21 mouse cellular contexts compared by ENCODE assay signal in the genomic region with DNA sequence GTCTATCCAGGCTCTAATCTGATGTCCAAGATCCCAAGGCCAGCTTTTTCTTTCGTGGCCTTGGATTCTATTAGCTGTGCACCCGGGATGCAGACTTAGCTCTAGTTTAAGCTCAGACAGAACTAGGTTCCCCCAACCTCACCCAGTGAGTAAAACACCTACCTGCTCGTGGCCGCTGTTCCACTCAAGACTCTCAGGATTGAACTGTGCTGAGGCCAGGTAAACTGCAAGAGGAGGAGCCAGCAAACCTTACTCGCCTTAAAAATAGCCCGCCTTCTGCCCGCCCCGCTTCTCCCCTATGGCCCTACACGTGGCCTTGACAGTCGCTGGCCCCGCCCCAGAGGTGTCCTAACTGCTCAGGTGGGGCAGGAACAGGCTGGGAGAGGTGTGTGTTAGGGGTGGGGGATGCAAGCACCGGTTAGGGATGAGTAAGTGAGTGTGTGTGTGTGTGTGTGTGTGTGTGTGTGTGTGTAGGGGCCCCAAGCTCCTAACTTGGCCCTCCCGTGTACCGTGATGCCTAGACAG. TPM values are rescaled to one million over a fixed set of nuclear protein-coding genes. Genes with fewer than 3 reads are reported as not detected.
A peak's percentile ranks its signal among the peaks of the same experiment; 100 is the strongest.
DNase-seq lines count a peak whose midpoint lies in the region; ATAC-seq and TF ChIP-seq lines count a peak whose summit lies in the region.
"Had no signal": no experiment of that assay in that cellular context is flagged by ENCODE, and none has a peak within 500 bp of the region (broad histone marks: within the 10 kb centered on the region; RNA-seq: fewer than 3 reads in every experiment).

Tns4 (minus strand) TSS at position 230 of the 525 bp plus-strand sequence.

- H3K36me3 ChIP-seq in liver, embryonic 16.5 days (ENCODE audit: control insufficient read depth, insufficient read depth): no peaks in the 10 kb centered on the region
- H3K36me3 ChIP-seq in liver, embryonic 12.5 days: no peaks in the 10 kb centered on the region
- no peaks in the 10 kb centered on the region for H3K36me3 ChIP-seq in CH12.LX (replicated peaks in 1 of 2; ENCODE audit: control insufficient read depth in 1 of 2, insufficient read depth in 1 of 2, low read length in 1 of 2)
- H3K36me3 ChIP-seq in intestine, embryonic 15.5 days: no peaks in the 10 kb centered on the region
- no peaks in the 10 kb centered on the region for H3K36me3 ChIP-seq in limb, embryonic 14.5 days (ENCODE audit: control insufficient read depth, insufficient read depth, low read length)
- H3K36me3 ChIP-seq: heart, embryonic 12.5 days; hindbrain, embryonic 15.5 days had no signal

- WGBS in liver, embryonic 16.5 days (ENCODE audit: insufficient replicate concordance): 60% methylated on average over 14 of the region's 14 CpGs
- WGBS in liver, embryonic 12.5 days (ENCODE audit: insufficient replicate concordance): 48% methylated on average over 14 of the region's 14 CpGs
- WGBS in intestine, embryonic 15.5 days: 53% methylated on average over 14 of the region's 14 CpGs
- 58% methylated on average over 14 of the region's 14 CpGs for WGBS in limb, embryonic 14.5 days

- no peak for TF ChIP-seq CTCF in CH12.LX (conservative IDR thresholded peaks at IDR 0.05 in 1 of 2, IDR thresholded peaks at IDR 0.05 in 1 of 2; ENCODE audit: low read depth in 2 of 2, low read length in 2 of 2)

- no peak for TF ChIP-seq EP300 in CH12.LX (IDR thresholded peaks at IDR 0.05; ENCODE audit: low read length)

- no peak within 1 kb of the TSS for H3K4me3 ChIP-seq in liver, embryonic 16.5 days (ENCODE audit: low read depth, low read length)
- no peak within 1 kb of the TSS for H3K4me3 ChIP-seq in liver, embryonic 12.5 days
- no peak within 1 kb of the TSS for H3K4me3 ChIP-seq in CH12.LX (replicated peaks in 1 of 3; ENCODE audit: low read depth in 2 of 3, low read length in 2 of 3, poor library complexity in 1 of 3)
- H3K4me3 ChIP-seq in intestine, embryonic 15.5 days (replicated peaks): no peak within 1 kb of the TSS
- H3K4me3 ChIP-seq in limb, embryonic 14.5 days (replicated peaks; ENCODE audit: low read length): no peak within 1 kb of the TSS
- H3K4me3 ChIP-seq: heart, embryonic 12.5 days; hindbrain, embryonic 15.5 days had no signal

- H3K4me2 ChIP-seq in liver, embryonic 16.5 days (ENCODE audit: low read depth, low read length): no peak within 1 kb of the TSS
- H3K4me2 ChIP-seq in liver, embryonic 12.5 days: no peak within 1 kb of the TSS
- H3K4me2 ChIP-seq in CH12.LX (ENCODE audit: insufficient read depth, low read depth, poor library complexity, severe bottlenecking): peak within 1 kb of the TSS; percentile 32; the same call in 1 of the 2 replicates
- H3K4me2 ChIP-seq in intestine, embryonic 15.5 days (replicated peaks): peak within 1 kb of the TSS; percentile 33
- no peak within 1 kb of the TSS for H3K4me2 ChIP-seq in limb, embryonic 14.5 days (replicated peaks; ENCODE audit: low read depth, low read length, severe bottlenecking)
- H3K4me2 ChIP-seq: heart, embryonic 12.5 days; hindbrain, embryonic 15.5 days had no signal

- ATAC-seq in liver, embryonic 16.5 days (ENCODE audit: low read depth): peak; percentile 41; the same call in 1 of the 2 replicates
- no peak for ATAC-seq in liver, embryonic 12.5 days
- peak; percentile 91 for ATAC-seq in intestine, embryonic 15.5 days
- ATAC-seq in limb, embryonic 14.5 days (ENCODE audit: low FRiP score, low read depth): no peak
- ATAC-seq: activated CD4-positive, CD25-positive, alpha-beta regulatory T cell, adult 4 months; Patski had no signal

- no peak for TF ChIP-seq RAD21 in CH12.LX (IDR thresholded peaks at IDR 0.05; ENCODE audit: low read depth, low read length)

- H3K9me3 ChIP-seq in liver, embryonic 16.5 days (replicated peaks; ENCODE audit: control insufficient read depth, low read length): no peaks in the 10 kb centered on the region
- no peaks in the 10 kb centered on the region for H3K9me3 ChIP-seq in liver, embryonic 12.5 days (replicated peaks)
- H3K9me3 ChIP-seq in CH12.LX (replicated peaks; ENCODE audit: low read length): no peaks in the 10 kb centered on the region
- no peaks in the 10 kb centered on the region for H3K9me3 ChIP-seq in intestine, embryonic 15.5 days
- no peaks in the 10 kb centered on the region for H3K9me3 ChIP-seq in limb, embryonic 14.5 days (ENCODE audit: control insufficient read depth, low read length)
- H3K9me3 ChIP-seq: heart, embryonic 12.5 days; hindbrain, embryonic 15.5 days had no signal

- no peaks in the 10 kb centered on the region for H3K27me3 ChIP-seq in liver, embryonic 16.5 days (ENCODE audit: control insufficient read depth, insufficient read depth, low read depth, low read length)
- H3K27me3 ChIP-seq in liver, embryonic 12.5 days (replicated peaks): peaks cover 36% of the 10 kb centered on the region
- H3K27me3 ChIP-seq in CH12.LX (replicated peaks): peaks cover 27% of the 10 kb centered on the region
- H3K27me3 ChIP-seq in intestine, embryonic 15.5 days (replicated peaks): no peaks in the 10 kb centered on the region
- H3K27me3 ChIP-seq in limb, embryonic 14.5 days (ENCODE audit: control insufficient read depth, insufficient read depth, low read length): no peaks in the 10 kb centered on the region
- H3K27me3 ChIP-seq: heart, embryonic 12.5 days; hindbrain, embryonic 15.5 days; Patski had no signal

- in situ Hi-C loops in CH12.LX (cut with MboI; ENCODE audit: low pct_ligation_motif_present, low pct_unique_long_range_greater_than_20kb, low sequenced_read_pairs): no loop called here

- DNase-seq in CH12.LX (ENCODE audit: extremely low read depth): no peak
- no peak for DNase-seq in limb, embryonic 14.5 days (ENCODE audit: low spot score)
- DNase-seq in layer of hippocampus, adult 9-11 months: no peak
- DNase-seq in left cerebral cortex, postnatal 10 days (ENCODE audit: extremely low spot score in 1 of 2, low spot score in 2 of 2): no peak
- no peak for DNase-seq in right cerebral cortex, postnatal 10 days (ENCODE audit: low spot score in 2 of 2)
- DNase-seq: adrenal gland, postnatal 14 days; cerebellum, adult 18-20 months; heart, postnatal 36 days; kidney, adult 8-10 months; kidney, postnatal 25 days; lung, adult 2 months; right cerebral cortex, adult 18-20 months; spleen, adult 18-20 months; thymus, postnatal 36 days had no signal

- no peak within 1 kb of the TSS for H3K27ac ChIP-seq in liver, embryonic 16.5 days (ENCODE audit: low read length)
- no peak within 1 kb of the TSS for H3K27ac ChIP-seq in liver, embryonic 12.5 days
- no peak within 1 kb of the TSS for H3K27ac ChIP-seq in CH12.LX (ENCODE audit: insufficient read depth, low read depth)
- H3K27ac ChIP-seq in intestine, embryonic 15.5 days: no peak within 1 kb of the TSS
- no peak within 1 kb of the TSS for H3K27ac ChIP-seq in limb, embryonic 14.5 days (replicated peaks; ENCODE audit: low read depth, low read length)
- H3K27ac ChIP-seq: hindbrain, embryonic 15.5 days had no signal

- H3K9ac ChIP-seq in liver, embryonic 16.5 days (ENCODE audit: low read depth, low read length): no peak within 1 kb of the TSS
- no peak within 1 kb of the TSS for H3K9ac ChIP-seq in liver, embryonic 12.5 days
- H3K9ac ChIP-seq in CH12.LX (ENCODE audit: insufficient read depth, low read depth): no peak within 1 kb of the TSS
- H3K9ac ChIP-seq in intestine, embryonic 15.5 days: no peak within 1 kb of the TSS
- H3K9ac ChIP-seq in limb, embryonic 14.5 days (ENCODE audit: low read depth, low read length, severe bottlenecking): 0 out of 2 replicates have a peak within 1 kb of the TSS, but pooled peaks have one; percentile 9
- H3K9ac ChIP-seq: heart, embryonic 12.5 days; hindbrain, embryonic 15.5 days had no signal

- no peaks in the 10 kb centered on the region for H3K79me2 ChIP-seq in CH12.LX (replicated peaks; ENCODE audit: control insufficient read depth, extremely low read depth, insufficient read depth, poor library complexity, severe bottlenecking)

- intact Hi-C loops in left cerebral cortex, postnatal 10 days (cut with DNase I): no loop called here

- dilution Hi-C loops in CH12.LX (cut with MboI; ENCODE audit: extremely low pct_ligation_motif_present, extremely low pct_unique_long_range_greater_than_20kb, low sequenced_read_pairs): no loop called here

- TF ChIP-seq POLR2A in CH12.LX (IDR thresholded peaks at IDR 0.05; ENCODE audit: low read depth, low read length): no peak
- no peak for TF ChIP-seq POLR2A in limb, embryonic 14.5 days (IDR thresholded peaks at IDR 0.05; ENCODE audit: borderline replicate concordance, extremely low read depth, insufficient read depth, insufficient read length)

- no peaks in the 10 kb centered on the region for H3K4me1 ChIP-seq in liver, embryonic 16.5 days (ENCODE audit: control insufficient read depth, low read depth, low read length)
- H3K4me1 ChIP-seq in liver, embryonic 12.5 days: no peaks in the 10 kb centered on the region
- peaks cover 10 to 18% of the 10 kb centered on the region in 2 experiments for H3K4me1 ChIP-seq in CH12.LX (ENCODE audit: control insufficient read depth in 1 of 2, insufficient read depth in 2 of 2)
- peaks cover 13% of the 10 kb centered on the region for H3K4me1 ChIP-seq in intestine, embryonic 15.5 days (replicated peaks)
- no peaks in the 10 kb centered on the region for H3K4me1 ChIP-seq in limb, embryonic 14.5 days (ENCODE audit: control insufficient read depth, insufficient read depth, low read length)
- H3K4me1 ChIP-seq: hindbrain, embryonic 15.5 days had no signal

TF ChIP-seq in CH12.LX, 34 proteins besides CTCF, POLR2A, EP300 and RAD21:
- TF ChIP-seq MAFK (IDR thresholded peaks at IDR 0.05; ENCODE audit: insufficient replicate concordance, low read length): no peak

RNA-seq across cellular contexts. Expression of gene Tns4, which starts in this region (rescaled TPM):
- polyA plus RNA-seq in liver, embryonic 16.5 days (2015; fragmentation: Nextera tagmentation; extraction: Ambion mirVana): 0.19 and 0.21 TPM in 2 replicates
- 0.17 and 0.39 TPM in 2 replicates for polyA plus RNA-seq in liver, embryonic 12.5 days (2016; fragmentation: Nextera tagmentation; extraction: Ambion mirVana)
- total RNA-seq in CH12.LX (2012; rRNA removed) (0.04 and 0.13 TPM in 2 replicates), CH12.LX (2014; rRNA removed) (not detected in 2 replicates)
- polyA plus RNA-seq in CH12.LX (2012; ENCODE audit: insufficient read length, low read depth): 0.11 TPM in 1 of 2 replicates, not detected in the other
- polyA plus RNA-seq in intestine, embryonic 15.5 days (2015; fragmentation: Nextera tagmentation; extraction: Ambion mirVana): 0.58 and 0.93 TPM in 2 replicates
- 1.6 and 1.7 TPM in 2 replicates for polyA plus RNA-seq in limb, embryonic 14.5 days (2012; rRNA removed)
- 1.5 and 2.5 TPM in 2 replicates for polyA plus RNA-seq in limb, embryonic 14.5 days (2014; fragmentation: Nextera tagmentation; extraction: Ambion mirVana)
- total RNA-seq in left cerebral cortex, postnatal 10 days (2021): under 1 TPM in 1 of 2 experiments, not detected in 1; 0.51 TPM
- polyA plus RNA-seq: activated CD4-positive, CD25-positive, alpha-beta regulatory T cell, adult 4 months; Patski had no signal

Comparison
In these comparisons a context has a peak if more than half of its experiments do, and no peak if none do; other contexts are left out.
1. Peak in ATAC-seq in liver, embryonic 16.5 days; RNA of the gene not detected or under 1 TPM.
2. Peak in ATAC-seq and H3K4me2 ChIP-seq in intestine, embryonic 15.5 days; RNA of the gene not detected or under 1 TPM.